Mouse (Mus musculus): ENCODE data around the gene Orm2.
A peak's percentile ranks its signal among the peaks of the same experiment; 100 is the strongest.
"Not testable (repeated sequence)": the region's sequence is repeated elsewhere in the genome, so short reads cannot be mapped to it uniquely, and the experiment has no call there.

Orm2 gene

GRCm38 (mm10) chr4:63362150-63362549 lies at the start of gene Orm2:
TSS of gene Orm2 (plus strand) at chr4:63362449.
- DNase-seq (ENCODE audit: low spot score), result no peak

GRCm38 (mm10) chr4:63314063-63314462 lies 48.2 kb upstream of the Orm2 start:
- no peak for DNase-seq (ENCODE audit: low spot score)

- DNase-seq (ENCODE audit: low spot score), result no peak
These were observed 46.0 kb upstream of the Orm2 start for GRCm38 (mm10) chr4:63316076-63316746.

- not testable (repeated sequence) for DNase-seq (ENCODE audit: low spot score)
These were observed 42.7 kb upstream of the Orm2 start for GRCm38 (mm10) chr4:63319566-63319965.

- DNase-seq (ENCODE audit: low spot score), result no peak
These were observed 38.9 kb upstream of the Orm2 start for GRCm38 (mm10) chr4:63323275-63323815.

GRCm38 (mm10) chr4:63333403-63333802 lies 28.8 kb upstream of the Orm2 start:
- no peak for DNase-seq (ENCODE audit: low spot score)

- DNase-seq (ENCODE audit: low spot score), result no peak
These were observed 23.7 kb upstream of the Orm2 start for GRCm38 (mm10) chr4:63338414-63339076.

GRCm38 (mm10) chr4:63342491-63342890 lies 19.8 kb upstream of the Orm2 start:
- no peak for DNase-seq (ENCODE audit: low spot score)

GRCm38 (mm10) chr4:63343608-63344007 lies 18.6 kb upstream of the Orm2 start:
- DNase-seq (ENCODE audit: low spot score), result no peak

- DNase-seq (ENCODE audit: low spot score), result no peak
These were observed 18.0 kb upstream of the Orm2 start, which contains the start of gene Orm1 for GRCm38 (mm10) chr4:63344295-63344694. TSS of gene Orm1 (plus strand) at chr4:63344560.

- no peak for DNase-seq (ENCODE audit: low spot score)
These were observed 17.0 kb upstream of the Orm2 start for GRCm38 (mm10) chr4:63345261-63345660.

- DNase-seq (ENCODE audit: low spot score), result no peak
These were observed 15.6 kb upstream of the Orm2 start for GRCm38 (mm10) chr4:63346659-63347058.

- no peak for DNase-seq (ENCODE audit: low spot score)
These were observed 13.7 kb upstream of the Orm2 start for GRCm38 (mm10) chr4:63348524-63348923.

- DNase-seq (ENCODE audit: low spot score), result no peak
These were observed 6.2 kb upstream of the Orm2 start, which contains the start of gene Orm3 for GRCm38 (mm10) chr4:63355877-63356665. TSS of gene Orm3 (plus strand) at chr4:63356162.

GRCm38 (mm10) chr4:63356981-63357570 lies 5.2 kb upstream of the Orm2 start:
- DNase-seq (ENCODE audit: low spot score), result no peak

GRCm38 (mm10) chr4:63359861-63360260 lies 2.4 kb upstream of the Orm2 start:
- no peak for DNase-seq (ENCODE audit: low spot score)

- peak; percentile 87 for DNase-seq (ENCODE audit: low spot score)
These were observed 6.3 kb downstream of the Orm2 start for GRCm38 (mm10) chr4:63368577-63368976.

- DNase-seq (ENCODE audit: low spot score), result no peak
These were observed 8.6 kb downstream of the Orm2 start for GRCm38 (mm10) chr4:63370897-63371296.

- no peak for DNase-seq (ENCODE audit: low spot score)
These were observed 9.6 kb downstream of the Orm2 start for GRCm38 (mm10) chr4:63371890-63372289.

GRCm38 (mm10) chr4:63373404-63373803 lies 11.2 kb downstream of the Orm2 start:
- no peak for DNase-seq (ENCODE audit: low spot score)

GRCm38 (mm10) chr4:63374331-63374730 lies 12.1 kb downstream of the Orm2 start:
- DNase-seq (ENCODE audit: low spot score), result no peak

GRCm38 (mm10) chr4:63375367-63375766 lies 13.1 kb downstream of the Orm2 start:
- no peak for DNase-seq (ENCODE audit: low spot score)
